Mouse (Mus musculus) left cerebral cortex, adult 2 months (tissue): ENCODE measurements at regions not wholly inside any gene's neighbourhood (a gene's known extent, or its start where the extent isn't known, plus 50 kb on each side); places are given as distances from the start of the nearest gene placed in this dataset.

Experiments used
- DNase-seq, 2 experiments: peaks; one replicate each; pipeline ENCODE4 v3.0.0; 2021 to 2022; ENCODE audit warnings: low spot score in 2 of 2, mixed read lengths in 1 of 2; ENCODE audit errors: extremely low spot score in 1 of 2
- H3K27ac ChIP-seq: fragments of 200-600 bp; 2 replicates; pipeline ENCODE4 v1.8.1; 2022
- H3K4me3 ChIP-seq: fragments of 200-600 bp; 2 replicates; pipeline ENCODE4 v1.8.1; 2022
- CTCF ChIP-seq: fragments of 200-600 bp; IDR thresholded peaks from 2 replicates; pipeline ENCODE4 v1.8.1; 2022; ENCODE audit warnings: antibody characterized with exemption, mild to moderate bottlenecking, moderate library complexity
- intact Hi-C: fragments of 180-260 bp; cut with DNase I; formaldehyde crosslinking; loops from one replicate; pipeline ENCODE4 v1.15.1; 2025

- intact Hi-C loops: no loop called here
- no peak overlapping the region for H3K4me3 ChIP-seq
- no peak for DNase-seq
- TF ChIP-seq CTCF: no peak
- no peak overlapping the region for H3K27ac ChIP-seq
These were observed 239.9 kb upstream of the Hnrnpa3 start for GRCm38 (mm10) chr2:75419142-75419541.

GRCm38 (mm10) chr2:75422798-75423685 is 236.0 kb upstream of the Hnrnpa3 start:
- DNase-seq: no peak
- no peak overlapping the region for H3K27ac ChIP-seq
- intact Hi-C loops: loop anchor here (10.0 kb wide), 1 partner anchor 718 kb away; the partner anchor contains the start of gene Hoxd8
- no peak overlapping the region for H3K4me3 ChIP-seq
- TF ChIP-seq CTCF: no peak

- DNase-seq: no peak
- no peak overlapping the region for H3K27ac ChIP-seq
- intact Hi-C loops: loop anchor here (10.0 kb wide), 1 partner anchor 719 kb away; the partner anchor contains the start of gene Hoxd8
- TF ChIP-seq CTCF: no peak
- H3K4me3 ChIP-seq: no peak overlapping the region
These were observed 235.2 kb upstream of the Hnrnpa3 start for GRCm38 (mm10) chr2:75423872-75424271.

- no peak for DNase-seq
- Histone ChIP-seq H3K4me3 (no peak overlapping the region), H3K27ac (no peak overlapping the region)
- intact Hi-C loops: loop anchor here (10.0 kb wide), 1 partner anchor 720 kb away; the partner anchor contains the start of gene Hoxd8
- TF ChIP-seq CTCF: no peak
These were observed 234.7 kb upstream of the Hnrnpa3 start for GRCm38 (mm10) chr2:75424363-75424762.

GRCm38 (mm10) chr2:75424911-75425310 is 234.2 kb upstream of the Hnrnpa3 start:
- Histone ChIP-seq H3K4me3 (no peak overlapping the region), H3K27ac (no peak overlapping the region)
- DNase-seq: no peak
- intact Hi-C loops: loop anchor here (10.0 kb wide), 1 partner anchor 720 kb away; the partner anchor contains the start of gene Hoxd8
- TF ChIP-seq CTCF: no peak

- H3K4me3 ChIP-seq: no peak overlapping the region
- intact Hi-C loops: loop anchor here (10.0 kb wide), 1 partner anchor 721 kb away; the partner anchor contains the start of gene Hoxd8
- H3K27ac ChIP-seq: no peak overlapping the region
- TF ChIP-seq CTCF: no peak
- DNase-seq: no peak
These were observed 233.7 kb upstream of the Hnrnpa3 start for GRCm38 (mm10) chr2:75425384-75425783.

- intact Hi-C loops: loop anchor here (10.0 kb wide), 1 partner anchor 721 kb away; the partner anchor contains the start of gene Hoxd8
- no peak for TF ChIP-seq CTCF
- DNase-seq: no peak
- Histone ChIP-seq H3K4me3 (no peak overlapping the region), H3K27ac (no peak overlapping the region)
These were observed 233.3 kb upstream of the Hnrnpa3 start for GRCm38 (mm10) chr2:75425791-75426190.

- H3K27ac ChIP-seq: no peak overlapping the region
- no peak for TF ChIP-seq CTCF
- H3K4me3 ChIP-seq: no peak overlapping the region
- intact Hi-C loops: loop anchor here (10.0 kb wide), 1 partner anchor 723 kb away; the partner anchor contains the start of gene Hoxd8
- no peak for DNase-seq
These were observed 231.1 kb upstream of the Hnrnpa3 start for GRCm38 (mm10) chr2:75427936-75428458.

- Histone ChIP-seq H3K27ac (no peak overlapping the region), H3K4me3 (no peak overlapping the region)
- intact Hi-C loops: no loop called here
- DNase-seq: no peak
- TF ChIP-seq CTCF: no peak
These were observed 228.7 kb upstream of the Hnrnpa3 start for GRCm38 (mm10) chr2:75430161-75430940.

GRCm38 (mm10) chr2:75431981-75432380 is 227.1 kb upstream of the Hnrnpa3 start:
- intact Hi-C loops: no loop called here
- DNase-seq: no peak
- Histone ChIP-seq H3K27ac (no peak overlapping the region), H3K4me3 (no peak overlapping the region)
- TF ChIP-seq CTCF: no peak

- intact Hi-C loops: no loop called here
These were observed 224.5 kb upstream of the Hnrnpa3 start for GRCm38 (mm10) chr2:75434521-75434920.

More at GRCm38 (mm10) chr2:75434521-75434920, 224.5 kb upstream of the Hnrnpa3 start:
- no peak overlapping the region for H3K4me3 ChIP-seq
- no peak overlapping the region for H3K27ac ChIP-seq
- DNase-seq: no peak
- TF ChIP-seq CTCF: no peak
